Mouse (Mus musculus): ENCODE measurements around the gene Tut1.

DNA sequence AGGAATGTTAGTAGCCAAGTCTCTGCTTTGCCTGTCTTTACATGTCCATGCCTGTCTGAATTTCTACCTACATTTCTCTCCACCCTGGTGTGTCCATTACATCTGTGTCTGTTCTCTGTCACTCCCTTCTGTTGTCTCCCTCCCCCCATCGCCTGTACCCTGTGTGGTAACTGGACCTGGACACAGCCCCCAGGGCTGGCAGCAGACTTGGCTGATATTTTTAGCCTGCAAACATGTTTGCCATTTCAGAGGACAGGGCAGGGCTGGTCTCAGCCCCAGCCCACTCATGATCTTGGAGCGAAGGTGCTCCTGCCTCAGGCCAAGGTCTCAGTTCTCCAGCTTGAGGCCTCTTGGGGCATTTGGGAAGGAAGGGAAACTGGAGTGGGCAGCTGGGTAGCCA lies 34.2 kb downstream of the Tut1 start:
- no peak for TF ChIP-seq POLR2A (IDR thresholded peaks at IDR 0.05; ENCODE audit: borderline replicate concordance, insufficient read depth, low read length)
- no peak for TF ChIP-seq CTCF (IDR thresholded peaks at IDR 0.05; ENCODE audit: borderline replicate concordance, insufficient read depth, low read depth, low read length)
